Mouse (Mus musculus) urinary bladder, adult 18-20 months (tissue): Measurements from ENCODE around the gene Mrpl47.
A peak's percentile ranks its signal among the peaks of the same experiment; 100 is the strongest.
"Not testable (repeated sequence)": the region's sequence is repeated elsewhere in the genome, so short reads cannot be mapped to it uniquely, and the experiment has no call there.

ENCODE experiments used
- DNase-seq, 2 experiments: peaks; one replicate each; pipeline ENCODE4 v3.0.0; 2022; ENCODE audit warnings: low spot score in 2 of 2, mixed read lengths in 2 of 2

Mrpl47 gene

DNA sequence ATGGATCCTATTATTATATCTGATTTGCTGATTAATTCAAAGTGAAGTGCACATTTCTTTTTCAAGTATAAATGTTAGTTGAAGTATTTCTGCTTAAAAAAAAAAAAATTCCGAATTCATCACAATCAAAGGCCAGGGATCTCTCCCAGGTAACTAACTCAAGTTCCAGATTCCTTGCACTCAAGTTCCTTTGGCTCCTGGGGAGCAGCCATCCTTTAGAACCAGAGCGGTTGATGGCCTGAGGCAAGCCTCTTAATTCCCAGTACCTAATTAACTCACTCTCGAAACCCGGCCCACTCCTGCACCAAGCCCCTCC lies 29.4 kb downstream of the Mrpl47 start:
- no peak for DNase-seq

DNA sequence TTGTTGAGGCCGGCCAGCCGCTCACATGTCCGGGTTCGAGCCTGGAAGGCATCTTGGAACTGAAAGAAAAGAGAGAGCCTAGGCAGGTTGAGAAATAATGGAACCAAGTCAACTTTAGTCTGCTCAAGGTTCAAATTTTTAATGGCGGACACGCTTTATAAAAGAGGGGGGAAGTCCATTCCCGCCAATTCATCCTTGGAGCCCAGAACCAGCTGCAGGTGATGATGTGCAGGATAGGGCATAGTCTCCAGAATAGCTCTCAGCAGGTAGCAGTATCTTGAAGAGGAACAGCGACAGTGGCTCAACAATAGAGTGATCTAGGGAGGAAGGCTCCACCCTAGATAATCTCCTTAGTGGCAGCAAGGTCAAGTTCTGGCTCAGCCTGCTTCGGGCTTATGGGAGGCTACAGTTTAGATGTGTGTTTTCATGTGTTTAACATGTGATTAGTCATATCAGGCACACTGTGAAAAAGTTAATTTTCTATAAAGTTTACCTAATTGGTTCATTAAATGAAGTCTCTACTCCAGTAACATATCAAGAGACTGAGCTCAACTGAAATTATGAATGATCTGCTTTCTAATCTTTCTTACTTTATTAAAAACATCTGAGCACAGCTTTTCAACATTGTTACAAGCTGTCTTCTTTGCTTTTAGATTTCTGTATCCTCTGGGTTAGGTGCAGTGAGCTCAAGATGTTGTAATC lies 31.6 kb downstream of the Mrpl47 start, which contains the start of gene Actl6a:
Gene Actl6a (plus strand): TSS at position 652 of the 702 bp plus-strand sequence.
- not testable (repeated sequence) for DNase-seq

DNA sequence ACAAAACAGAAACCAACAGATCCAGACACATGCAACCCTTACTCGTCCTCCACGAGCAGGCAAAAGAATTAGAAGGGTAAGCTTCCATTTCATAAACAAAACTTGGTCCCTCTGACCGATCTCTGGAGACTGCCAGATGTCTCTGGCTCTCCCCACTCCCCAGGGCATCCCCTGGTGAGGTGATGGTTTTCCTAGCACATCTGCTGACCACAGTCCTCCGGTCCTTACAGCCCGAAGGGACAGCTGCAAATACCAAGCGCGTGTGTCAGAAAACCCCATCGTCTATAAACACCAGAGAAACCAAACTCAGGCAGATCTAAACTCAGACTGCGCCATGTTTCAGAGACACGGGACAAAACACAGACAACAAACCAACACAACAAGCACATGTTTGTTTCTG lies 32.8 kb downstream of the Mrpl47 start:
- not testable (repeated sequence) for DNase-seq

DNA sequence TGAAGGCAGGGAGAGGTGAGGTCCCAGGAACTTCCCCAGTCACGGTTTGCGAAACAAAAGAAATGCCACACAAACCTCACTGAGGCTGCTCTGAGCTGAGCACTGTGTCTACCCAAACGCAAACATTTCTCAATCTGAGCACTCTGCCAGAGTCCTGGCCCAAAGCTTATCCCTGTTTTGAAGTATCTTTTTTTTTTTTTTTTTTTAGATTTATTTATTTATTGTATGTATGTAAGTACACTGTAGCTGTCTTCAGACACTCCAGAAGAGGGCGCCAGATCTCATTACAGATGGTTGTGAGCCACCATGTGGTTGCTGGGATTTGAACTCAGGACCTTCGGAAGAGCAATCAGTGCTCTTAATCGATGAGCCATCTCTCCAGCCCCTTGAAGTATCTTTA lies 33.4 kb downstream of the Mrpl47 start:
- not testable (repeated sequence) for DNase-seq

DNA sequence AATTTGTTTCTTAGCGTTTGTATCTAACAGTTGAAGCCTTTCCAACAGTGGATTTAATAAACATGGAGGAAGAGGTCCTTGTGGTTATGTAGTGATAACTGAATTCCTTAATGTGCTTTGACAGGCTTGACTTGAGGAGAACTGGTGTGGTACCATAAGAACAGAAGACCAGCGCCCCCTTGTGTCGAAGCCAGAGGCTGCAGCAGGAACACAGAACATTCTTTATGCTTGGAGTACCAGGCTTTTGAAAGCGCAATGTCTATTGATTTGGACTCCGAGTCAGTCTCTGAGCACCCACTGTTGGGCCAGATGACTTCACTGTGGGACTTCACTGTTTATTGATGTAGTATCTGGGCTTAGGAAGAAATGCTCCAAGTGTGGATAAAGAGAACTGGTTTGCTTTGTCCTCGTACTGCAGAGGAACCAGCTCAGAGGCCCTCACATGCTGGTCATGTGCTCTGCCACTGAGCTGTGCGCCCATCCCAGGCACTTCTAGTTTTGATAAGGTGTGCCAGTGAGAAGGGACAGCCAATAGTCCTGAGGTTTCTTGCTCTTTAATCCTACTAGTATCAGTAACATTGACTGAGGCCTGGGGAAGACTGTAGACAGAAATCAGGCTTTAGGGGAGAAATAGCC lies 39.1 kb downstream of the Mrpl47 start:
- peak; percentile 62 to 74 for DNase-seq

DNA sequence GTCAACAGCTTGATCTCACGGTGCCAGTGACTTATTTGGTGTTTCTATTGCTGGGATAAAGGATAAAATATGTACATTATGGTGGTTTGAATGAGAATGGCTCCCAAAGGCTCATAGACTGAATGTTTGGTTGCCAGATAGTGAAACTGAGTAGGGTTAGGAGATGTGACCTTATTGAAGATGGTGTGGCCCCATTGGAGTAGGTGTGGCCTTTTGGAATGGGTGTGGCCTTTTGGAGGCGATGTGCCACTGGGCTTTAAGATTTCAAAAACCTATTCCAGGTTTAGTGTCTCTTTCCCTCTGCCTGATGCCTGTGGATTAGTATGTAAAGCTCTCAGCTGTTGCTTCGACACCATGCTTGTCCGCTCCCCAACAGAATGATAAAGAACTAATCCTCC lies 41.8 kb downstream of the Mrpl47 start:
- no peak for DNase-seq

DNA sequence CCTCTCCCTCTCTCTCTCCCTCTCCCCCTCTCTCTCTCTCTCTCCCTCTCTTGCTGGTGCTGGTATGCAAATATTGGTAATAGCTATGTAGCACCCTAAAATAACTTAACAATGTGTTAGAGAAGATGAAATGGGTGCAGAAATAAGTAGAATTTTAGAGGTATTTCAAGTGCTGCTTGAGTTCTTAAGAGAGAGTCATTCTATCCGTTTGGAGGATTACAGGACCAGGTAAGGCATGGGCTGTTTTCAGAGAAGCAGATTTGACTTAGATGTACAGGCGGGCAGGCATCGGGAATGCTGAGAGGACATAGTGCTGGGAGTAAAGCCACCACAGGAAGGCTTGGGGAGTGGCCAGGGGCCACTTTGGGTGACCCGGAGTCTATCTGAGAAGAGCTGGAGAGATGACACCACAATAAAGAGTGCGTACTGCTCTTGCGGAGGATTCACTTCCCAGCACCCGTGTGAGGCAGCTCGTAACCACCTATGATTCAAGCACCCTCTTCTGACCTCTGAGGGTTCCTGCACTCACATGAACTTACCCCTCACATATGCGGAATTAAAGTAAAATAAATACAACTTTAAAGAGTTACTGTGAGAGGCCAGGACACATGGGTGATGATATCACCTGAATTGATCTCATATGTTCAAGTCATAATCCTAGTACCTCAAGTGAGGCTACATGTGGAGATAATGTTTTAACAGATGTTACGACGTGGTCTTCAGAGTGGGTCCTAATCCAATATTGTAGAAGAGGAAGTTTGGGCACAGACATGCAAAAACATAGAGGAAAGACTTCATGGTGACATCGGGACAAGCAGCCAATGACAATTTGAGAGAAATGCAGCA lies 42.4 kb downstream of the Mrpl47 start:
- no peak for DNase-seq

DNA sequence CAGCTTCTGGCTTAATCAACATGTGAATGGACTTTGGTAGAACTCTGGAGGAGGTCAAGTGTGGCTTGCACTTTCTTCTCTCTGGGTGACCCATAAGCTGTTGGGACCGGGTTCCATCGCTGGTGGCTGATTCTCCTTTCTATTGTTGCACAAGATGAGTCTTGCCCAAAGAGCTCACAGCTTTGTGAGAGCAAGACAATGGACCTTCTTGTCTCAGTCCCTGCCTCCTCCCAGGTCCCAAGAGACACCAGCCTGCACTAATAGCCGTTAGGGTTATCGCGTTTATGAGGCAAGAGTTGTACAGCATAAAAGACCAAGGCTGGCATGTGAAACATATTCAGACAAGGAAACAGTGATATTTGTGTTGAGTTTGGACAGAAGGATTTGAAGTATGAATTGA lies 43.2 kb downstream of the Mrpl47 start:
- DNase-seq, result no peak

DNA sequence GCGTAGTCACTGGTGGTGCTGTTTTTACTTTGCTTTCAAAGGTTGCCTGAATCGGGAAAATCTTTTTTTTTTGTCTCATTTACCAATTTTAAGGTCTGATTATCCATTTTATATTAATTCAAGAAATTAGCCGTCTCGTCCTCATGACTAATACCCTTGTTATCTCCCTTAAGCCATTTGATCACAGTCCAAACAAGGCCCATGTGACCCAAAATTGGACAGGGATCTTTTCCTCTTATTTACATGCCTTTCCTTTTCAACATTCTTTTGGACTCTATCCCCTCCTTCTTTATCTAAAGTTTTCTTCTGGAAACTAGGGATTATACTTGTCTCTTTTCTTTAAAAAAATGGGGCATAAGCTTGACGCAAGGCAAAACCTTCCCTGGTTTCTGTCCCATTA lies 45.6 kb downstream of the Mrpl47 start:
- no peak for DNase-seq

DNA sequence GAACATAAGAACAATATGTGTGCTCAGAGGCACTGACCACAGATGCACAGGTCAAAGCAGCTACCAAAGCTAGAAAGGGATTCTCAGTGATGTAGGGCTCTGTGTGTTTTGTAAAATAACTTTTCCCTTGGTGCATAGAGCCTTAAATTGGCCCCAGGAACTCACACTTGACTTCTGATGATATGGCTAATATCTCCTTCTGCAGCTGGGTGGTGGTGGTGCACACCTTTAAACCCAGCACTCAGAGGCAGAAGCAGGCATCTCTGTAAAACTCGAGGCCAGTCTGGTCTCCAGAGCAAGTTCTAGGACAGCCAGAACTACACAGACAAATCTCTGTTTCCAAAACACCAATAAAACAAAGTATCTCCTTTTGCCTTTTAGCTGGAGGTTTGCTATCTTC lies 46.5 kb downstream of the Mrpl47 start:
- DNase-seq, result no peak

DNA sequence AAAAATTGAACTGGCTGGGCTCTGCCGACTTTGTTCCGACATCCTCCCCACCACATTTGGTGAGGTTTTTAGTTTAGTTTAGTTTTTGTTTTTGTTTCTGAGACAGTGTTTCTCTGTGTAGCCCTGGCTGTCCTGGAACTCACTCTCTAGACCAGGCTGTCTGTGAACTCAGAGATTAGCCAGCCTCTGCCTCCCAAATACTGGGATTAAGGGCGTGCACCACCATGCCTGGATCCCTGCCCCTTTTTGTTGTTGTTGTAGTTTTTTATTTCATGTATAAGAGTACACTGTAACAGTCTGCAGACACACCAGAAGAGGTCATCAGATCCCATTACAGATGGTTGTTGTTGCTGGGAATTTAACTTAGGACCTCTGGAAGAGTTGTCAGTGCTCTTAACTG lies 47.4 kb downstream of the Mrpl47 start:
- DNase-seq, result no peak

DNA sequence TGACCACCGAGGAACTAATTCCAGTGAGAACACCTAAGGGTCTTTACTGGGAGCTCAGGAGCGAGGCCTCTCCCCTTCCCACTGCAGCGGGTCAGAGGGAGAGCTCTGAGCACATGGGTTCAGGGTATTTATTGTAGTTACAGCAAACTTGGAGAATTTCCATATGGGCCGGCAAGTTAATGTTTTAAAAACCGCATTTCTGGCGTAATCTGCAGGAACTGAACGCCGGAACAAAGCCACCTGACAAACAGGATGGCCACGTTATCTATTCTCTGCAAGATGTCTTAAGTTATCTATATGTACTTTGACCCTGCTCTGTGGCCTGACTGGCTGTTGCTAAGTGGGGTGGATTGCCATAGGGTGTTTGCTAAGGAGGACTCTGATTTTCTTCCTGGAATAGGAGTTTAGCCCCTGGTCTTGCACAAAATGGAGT lies 47.8 kb downstream of the Mrpl47 start:
- DNase-seq, result no peak

DNA sequence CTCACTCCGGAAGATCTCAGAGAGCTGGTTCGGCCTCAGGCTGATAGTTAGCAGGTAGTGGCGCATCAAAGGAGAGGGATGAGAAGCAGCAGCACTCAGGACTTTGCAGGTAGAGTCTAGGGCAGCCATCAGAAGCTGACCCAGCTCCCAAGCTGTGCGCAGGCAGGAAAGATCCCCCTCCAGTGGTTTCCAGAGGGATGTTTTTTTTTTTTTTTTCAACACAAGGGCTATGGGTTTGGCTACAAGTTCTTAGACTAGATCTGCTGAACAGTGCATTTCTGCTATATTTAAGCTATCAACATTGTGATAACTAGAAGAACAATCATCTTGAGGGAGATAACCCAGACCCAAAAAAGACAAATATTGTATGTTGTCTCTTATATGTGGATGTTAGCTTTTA lies 50.2 kb downstream of the Mrpl47 start:
- no peak for DNase-seq

DNA sequence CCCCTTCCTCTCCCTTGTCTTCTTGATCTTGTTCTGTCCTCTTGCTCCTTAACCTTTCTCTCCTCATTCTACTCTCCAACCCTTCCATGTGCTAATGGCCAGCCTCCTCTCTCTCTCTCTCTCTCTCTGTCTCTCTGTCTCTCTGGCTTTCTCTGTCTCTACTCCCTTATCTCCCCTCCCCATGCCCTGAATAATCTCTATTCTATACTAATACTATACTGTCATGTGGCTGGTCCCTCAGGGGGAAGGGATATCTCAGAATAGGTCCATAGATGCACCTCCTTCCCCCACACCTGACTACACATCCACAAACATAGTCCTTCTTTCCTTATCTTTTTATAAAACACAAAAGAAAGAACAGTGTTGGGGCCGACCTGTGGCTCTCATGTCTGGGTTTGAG lies 50.9 kb downstream of the Mrpl47 start:
- no peak for DNase-seq

DNA sequence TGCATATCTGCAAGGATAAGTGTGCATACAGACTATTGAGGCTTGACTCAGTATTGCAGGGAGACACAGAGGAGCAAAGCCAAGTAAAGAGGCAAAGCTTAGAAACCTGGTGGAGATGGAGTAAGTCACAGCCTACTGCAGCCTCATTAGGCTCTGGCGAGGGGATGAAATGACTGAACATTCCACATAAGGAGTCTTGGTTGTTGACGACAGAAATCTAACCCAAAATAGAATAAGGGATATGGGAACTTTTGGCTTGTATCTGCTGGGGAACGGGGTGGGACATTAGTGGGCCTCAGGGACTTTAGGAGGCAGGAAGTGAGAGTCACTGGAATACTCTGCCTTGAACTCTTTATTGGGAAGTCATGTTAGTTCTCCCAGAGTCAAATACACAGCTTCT lies 52.8 kb downstream of the Mrpl47 start:
- no peak for DNase-seq

DNA sequence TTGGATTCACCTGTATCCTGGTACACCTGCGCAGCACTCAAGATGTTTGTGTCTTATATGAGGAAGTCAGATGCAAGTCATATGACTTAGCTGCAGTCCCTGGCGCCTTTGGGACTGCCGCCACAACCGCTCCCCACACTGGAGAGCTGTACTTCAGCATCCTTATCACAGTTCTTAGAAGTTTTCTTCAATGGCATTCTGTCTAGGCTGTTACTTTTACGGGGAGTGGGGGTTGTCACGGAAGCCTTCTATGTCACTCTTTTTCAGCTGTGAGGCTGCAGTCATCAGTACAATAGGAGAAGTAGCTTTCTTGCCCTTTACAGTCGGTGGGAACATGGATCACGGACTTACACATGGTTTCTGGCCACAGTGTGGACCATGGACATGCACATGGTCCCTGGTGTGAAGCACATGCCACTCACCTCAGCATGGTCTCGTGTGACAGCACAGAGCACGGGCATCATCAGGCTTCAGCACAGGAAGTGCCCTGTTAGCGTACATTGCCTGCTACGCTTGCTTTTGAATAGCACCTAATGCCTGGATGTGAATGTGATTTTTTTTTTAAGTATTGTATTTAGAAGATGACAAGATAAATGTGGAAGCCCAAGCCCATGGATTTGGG lies 54.4 kb downstream of the Mrpl47 start:
- DNase-seq, result no peak

DNA sequence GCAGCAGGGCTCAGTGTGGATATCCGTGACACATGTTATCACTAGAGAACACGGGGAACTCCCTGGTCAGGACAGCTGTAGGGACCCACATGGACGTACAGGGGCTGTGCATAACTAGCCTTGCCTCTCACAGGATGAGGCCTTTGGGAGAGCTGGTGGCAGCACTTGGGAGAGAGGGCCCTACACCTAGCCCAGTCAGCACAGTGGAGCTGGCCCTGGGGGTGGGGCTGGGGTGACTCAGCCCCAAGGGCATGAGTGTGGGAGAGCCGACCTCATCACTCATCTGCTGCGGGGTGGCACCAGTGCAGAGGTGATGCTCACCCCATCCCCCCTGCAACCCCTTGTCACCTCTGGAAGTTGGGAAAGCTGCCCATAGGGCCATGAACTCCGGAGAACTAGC lies 61.0 kb downstream of the Mrpl47 start:
- no peak for DNase-seq
